Mouse (Mus musculus) spleen, embryonic (tissue): ENCODE measurements around the gene Samd4.

ENCODE experiments used
- CTCF ChIA-PET: fragments of 350-600 bp; sonication (Branson Sonifier 250); formaldehyde crosslinking; loops from one replicate; lab custom pipeline; 2022; lab: Charles Lee

Samd4 gene

DNA sequence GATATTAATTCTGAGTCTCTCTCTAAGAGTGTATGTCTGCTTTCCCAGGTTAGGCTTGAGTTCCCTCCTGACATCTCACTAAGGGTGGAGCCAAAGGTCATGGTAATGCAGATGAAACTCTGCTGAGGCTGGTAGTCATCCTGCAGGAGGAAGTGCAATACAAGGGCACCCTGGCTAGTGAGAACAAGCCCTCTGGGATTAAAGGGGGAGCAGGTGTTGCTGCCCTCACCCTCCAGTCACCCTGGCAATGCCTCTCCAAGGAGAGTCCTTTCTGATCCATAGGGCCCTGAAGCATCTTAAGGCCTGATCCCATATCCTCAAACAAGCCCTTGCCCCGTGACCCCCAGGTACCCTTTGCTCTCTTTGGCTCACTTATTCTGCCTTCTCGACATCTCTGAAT lies 72.5 kb downstream of the Samd4 start:
- CTCF ChIA-PET, result no interaction called here

DNA sequence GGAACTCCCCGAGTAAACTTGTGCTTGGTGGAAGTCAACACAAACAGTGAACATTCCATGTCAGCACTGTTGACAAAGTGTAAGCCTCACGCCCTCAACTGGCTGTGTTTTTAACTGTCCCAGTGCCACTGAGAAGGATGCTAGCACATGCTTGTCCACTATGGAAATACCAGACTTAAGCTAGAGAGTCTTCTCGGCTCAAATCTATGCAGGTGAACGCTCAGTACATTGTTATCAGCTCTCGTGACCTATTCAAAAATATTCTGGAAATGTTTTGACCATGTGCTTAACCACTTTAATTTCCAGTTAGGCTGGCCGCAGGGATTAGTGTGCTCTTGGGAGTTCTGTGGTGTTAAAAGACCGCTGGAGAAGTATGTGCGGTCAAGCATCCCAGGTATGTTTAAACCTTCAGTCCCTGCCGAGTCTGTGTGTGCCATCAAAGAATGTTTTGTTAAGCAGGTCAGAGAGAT lies 73.0 kb downstream of the Samd4 start:
- CTCF ChIA-PET, result no interaction called here

DNA sequence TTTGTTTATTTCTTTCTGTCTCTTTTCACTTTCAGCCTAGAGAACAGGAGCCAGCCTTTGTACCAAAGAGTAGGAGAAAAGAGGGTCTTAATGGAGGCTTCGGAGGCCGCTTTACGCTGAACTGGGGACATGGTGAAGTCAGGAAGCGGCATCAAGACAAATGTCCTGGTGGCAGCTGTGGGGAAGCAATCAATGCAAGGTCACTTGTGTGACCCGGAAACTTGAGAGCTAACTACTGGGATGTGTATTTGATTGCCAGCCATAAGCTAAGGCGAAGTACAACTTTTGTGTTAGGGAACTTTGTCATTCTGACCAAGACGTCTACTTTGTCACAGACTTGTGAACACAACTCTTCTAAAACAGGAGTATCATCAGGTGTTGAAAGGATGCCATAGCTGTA lies 73.5 kb downstream of the Samd4 start:
- CTCF ChIA-PET, result no interaction called here

DNA sequence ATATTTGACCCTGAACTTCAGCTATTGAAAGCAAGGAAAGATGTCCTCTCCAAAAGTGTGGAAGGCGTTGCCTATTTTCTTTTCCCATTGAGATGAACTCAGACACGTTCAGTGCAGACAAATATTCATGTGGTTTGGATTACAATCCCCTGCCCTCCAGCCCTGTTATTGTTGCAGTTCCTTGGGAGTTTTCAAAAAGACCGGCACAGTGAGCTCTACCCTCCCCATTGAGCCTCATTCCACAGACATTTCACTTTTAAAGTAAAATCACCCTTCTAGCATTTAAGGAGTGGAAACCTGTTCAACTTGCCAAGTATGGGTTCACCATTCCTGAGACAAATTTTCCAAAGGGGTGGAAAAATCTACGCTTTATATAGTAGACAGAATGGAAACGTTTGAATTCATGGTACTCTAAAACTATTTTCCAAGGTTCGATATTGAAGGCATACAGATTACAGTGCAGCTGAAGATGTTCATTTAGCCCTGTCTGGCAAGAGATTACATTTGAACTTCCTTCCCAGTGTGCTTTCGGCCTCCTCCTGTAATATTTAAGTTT lies 76.6 kb downstream of the Samd4 start:
- CTCF ChIA-PET, result no interaction called here

DNA sequence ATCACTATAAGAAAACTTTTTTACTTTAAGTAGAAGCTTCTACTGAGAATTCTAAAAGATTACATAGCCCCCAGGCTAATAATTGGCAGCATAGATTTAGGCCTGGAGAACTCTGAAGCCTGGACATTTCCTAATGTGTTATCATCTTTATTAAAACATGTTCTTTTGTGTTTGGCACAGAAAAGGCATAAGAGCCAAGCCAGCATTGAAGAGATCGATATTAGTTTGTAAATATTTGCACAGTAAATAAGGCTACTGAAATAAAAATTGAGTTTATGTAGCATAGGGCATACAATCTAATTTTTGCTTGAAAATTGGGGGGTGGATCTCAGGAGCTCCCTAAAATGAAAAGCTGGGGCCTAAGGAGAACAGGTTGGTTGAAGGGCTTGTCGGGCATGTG lies 77.2 kb downstream of the Samd4 start:
- CTCF ChIA-PET, result no interaction called here

DNA sequence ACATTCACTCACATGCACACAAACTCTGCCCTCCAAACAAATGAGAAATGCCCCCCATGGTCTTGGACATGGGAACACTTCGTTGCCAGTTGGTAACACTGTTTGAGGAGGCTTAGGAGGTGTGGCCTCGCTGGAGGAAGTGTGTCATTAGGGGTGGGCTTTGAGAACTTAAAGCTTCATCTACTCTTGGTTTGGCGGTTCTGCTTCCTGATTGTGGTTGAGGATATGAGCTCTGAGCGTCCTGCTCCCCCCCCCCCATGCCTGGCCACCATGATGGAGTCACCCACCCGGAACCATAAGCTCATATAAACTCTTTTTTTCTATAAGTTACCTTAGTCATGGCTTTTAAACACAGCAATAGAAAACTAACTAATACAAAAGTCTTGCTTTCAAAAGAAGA lies 80.2 kb downstream of the Samd4 start:
- CTCF ChIA-PET, result no interaction called here

DNA sequence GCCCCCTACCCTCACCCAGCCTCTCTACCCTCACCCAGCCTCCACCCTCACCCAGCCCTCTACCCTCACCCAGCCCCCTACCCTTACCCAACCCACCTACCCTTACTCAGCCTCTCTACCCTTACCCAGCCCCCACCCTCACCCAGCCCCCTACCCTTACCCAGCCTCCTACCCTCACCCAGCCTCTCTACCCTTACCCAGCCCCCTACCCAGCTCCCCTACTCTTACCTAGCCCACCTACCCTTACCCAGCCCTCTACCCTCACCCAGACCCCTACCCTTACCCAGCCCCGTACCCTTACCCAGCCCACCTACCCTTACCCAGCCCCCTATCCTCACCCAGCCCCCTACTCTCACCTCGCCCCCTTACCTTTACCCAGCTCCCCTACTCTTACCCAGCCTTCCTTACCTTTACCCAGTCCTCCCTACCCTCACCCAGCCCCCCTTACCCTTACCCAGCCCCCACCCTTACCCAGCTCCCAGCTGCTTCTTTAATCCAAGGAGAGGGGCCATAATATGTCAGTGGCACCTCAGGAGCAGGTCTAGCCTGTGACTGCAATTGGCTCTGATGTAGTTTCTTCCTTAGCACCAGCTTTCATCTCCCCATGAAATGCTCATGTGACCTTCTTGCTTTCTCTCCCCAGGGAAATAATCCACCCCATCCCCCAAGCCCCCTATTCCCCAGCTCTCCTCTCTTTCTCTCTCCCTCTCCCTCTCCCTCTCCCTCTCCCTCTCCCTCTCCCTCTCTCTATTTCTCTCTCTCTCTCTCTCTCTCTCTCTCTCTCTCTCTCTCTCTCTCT lies 81.6 kb downstream of the Samd4 start:
- CTCF ChIA-PET, result interaction anchor here (0.6 kb wide), 1 partner anchor 588 kb away, joined by 6 read pairs; no protein-coding TSS in a partner anchor

DNA sequence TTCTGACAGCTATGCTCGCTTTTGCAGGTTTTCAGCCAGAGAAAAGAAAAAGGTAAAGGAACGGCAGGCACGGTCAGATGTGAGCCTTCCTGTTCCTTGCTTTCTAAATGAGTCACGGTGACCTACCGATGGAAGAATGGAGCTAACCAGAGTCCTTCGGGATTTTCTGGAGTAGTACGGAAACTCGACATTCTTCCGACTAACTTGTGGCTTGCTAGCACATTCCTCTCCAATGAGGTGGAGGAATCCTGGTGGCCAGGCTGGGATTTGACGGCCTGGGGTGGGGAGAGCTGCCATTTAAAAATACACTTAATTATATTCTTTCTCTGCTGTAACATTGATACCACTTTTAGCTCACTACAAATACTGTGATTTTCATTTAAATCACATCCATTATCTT lies 83.6 kb downstream of the Samd4 start:
- CTCF ChIA-PET, result interaction anchor here (0.6 kb wide), 1 partner anchor 12 kb away, joined by 11 read pairs; no protein-coding TSS in a partner anchor

DNA sequence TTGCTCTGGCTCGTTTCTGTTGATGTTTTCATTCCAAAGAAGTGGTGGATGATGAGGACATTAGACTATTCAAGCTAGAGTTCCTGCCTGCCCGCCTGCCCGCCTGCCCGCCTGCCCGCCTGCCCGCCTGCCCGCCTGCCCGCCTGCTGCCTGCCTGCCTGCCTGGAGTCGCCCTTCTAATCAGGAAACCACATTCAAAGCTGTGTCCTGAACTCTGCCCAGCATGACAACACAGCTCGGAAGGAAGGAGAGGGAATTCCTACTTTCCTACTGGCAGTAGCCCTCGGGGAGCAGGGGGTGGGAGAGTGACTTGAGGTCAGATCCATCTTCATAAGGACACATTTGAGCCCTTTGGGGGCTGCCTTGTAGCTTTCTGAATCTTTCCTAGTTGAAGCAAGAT lies 85.4 kb downstream of the Samd4 start:
- CTCF ChIA-PET, result no interaction called here

DNA sequence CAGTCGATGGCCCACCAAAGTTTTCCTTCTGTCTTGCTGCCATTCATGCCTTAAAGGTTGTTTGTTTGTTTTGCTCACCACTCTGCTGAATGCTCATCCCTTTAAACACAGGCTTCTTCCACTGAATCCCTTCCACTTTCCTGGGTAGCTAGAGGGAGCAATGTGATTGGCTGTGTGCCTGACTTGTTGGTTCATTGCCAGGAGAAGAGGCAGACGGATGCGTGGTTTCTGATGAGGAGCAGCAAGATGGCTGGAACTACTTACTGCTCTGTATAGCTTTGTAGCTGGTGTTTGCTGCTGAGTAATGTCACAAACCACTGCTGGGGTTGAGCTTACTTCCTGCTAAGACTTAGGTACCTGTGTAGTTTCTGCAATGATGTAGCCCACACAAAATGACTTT lies 88.0 kb downstream of the Samd4 start:
- CTCF ChIA-PET, result no interaction called here

DNA sequence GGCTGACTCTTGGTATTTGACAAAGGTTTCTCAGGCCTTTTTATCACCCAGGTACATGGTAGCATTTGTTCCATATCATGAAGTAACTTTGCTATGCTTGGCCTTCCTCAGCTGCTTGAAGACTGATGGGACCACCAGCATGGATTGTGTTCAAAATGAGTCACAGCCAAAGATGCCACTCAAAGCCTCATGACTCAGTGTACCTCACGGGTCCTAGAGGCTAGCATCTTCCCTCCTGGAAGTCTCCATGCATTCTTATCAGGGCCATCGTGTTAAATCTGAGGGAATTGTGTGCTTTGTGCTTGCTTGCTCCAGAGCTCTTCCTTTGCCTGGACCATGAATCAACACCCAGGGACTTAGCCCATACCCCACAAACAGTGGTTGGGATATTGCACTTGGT lies 89.1 kb downstream of the Samd4 start:
- CTCF ChIA-PET, result no interaction called here

DNA sequence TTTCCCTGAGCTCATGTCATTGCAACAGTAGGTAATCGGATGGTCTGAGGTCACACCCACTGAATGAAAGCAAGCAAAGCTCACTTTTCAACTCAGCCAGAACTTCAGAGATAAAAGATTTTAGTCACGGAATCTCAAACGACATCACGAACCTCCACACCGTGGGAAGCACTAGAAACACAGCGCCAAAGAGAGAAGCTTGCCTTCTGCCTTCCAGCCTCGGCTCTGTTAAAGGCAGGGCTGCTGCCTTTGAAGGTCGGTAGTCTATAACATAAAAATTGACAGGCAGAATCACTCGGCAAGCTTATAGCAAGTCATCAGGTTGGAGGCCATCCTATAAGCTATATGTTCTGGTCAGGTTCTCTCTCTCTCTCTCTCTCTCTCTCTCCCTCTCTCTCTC lies 92.2 kb downstream of the Samd4 start:
- CTCF ChIA-PET, result no interaction called here

DNA sequence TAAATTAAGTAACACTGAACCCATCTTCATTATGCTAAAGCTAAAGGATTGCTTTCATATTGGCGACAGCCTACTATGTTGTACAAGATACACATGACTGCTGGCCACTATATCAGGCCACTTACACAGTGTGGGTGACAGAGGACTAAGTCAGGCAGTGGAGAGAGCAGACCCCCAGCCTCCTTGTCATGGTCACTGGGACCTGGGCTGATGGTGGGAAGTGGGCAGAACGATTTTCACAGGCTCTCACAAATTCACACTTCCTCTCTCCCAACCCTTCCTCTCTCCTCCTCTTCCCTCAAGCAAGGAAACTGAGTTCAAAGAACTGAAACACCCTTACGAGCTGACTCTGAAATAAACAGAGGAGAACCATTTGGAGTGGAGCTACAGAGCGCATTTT lies 93.3 kb downstream of the Samd4 start:
- CTCF ChIA-PET, result no interaction called here

DNA sequence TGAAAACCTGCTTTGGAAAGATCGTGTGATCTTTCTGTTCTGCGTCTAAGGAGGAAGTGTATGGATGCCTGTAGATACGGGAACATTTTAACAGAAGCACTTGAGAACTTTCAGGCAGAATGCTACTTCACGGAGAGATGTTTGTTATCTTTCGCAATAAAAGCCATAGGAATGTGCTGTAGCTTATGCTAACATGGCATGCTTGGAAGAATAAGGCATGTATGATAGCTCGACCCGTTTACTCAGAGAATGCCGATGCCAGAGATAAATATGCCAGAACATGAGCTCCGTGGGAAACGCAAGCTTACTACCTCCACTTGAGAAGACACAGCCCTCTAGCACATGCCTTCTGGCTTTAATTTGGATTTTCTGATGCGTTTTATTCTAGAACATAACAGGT lies 94.1 kb downstream of the Samd4 start:
- CTCF ChIA-PET, result no interaction called here

DNA sequence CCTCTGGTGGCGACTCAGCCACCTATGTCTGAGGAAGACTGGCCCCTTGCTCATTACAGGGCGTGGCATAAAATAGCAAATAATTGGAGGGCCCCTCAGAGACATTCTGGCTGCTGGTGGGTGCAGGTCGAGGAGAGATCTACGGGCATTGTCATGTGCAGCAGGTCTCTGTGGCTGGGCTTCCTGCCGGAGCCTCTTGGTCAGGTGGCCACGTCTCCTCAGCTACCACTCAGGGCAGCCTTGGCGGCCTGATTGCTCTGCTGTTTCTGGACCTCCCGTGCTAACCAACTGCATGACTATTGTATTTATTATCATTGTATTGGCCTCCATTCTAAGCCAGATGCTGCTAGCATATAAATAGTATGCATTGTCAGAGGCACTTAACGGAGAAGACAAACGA lies 95.0 kb downstream of the Samd4 start:
- CTCF ChIA-PET, result no interaction called here

DNA sequence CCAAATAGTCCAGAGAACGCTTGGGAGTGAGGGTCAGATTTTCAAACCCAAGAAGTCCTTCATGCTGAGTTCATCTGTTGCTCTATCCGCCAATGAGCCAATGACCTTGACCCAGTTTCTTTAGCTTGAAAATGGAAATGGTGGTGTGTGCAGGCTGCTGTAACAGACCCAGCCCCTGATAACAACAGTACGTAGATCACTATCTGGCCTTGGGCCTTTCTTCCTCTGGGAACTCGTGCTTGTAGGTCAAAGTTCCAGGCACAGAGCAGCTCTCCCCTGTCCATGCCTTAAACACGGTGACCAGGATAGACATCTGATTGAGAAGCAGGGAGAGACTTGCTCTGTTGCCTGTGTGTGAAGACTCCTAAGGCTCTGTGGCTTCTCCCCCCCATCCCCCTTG lies 96.5 kb downstream of the Samd4 start:
- CTCF ChIA-PET, result no interaction called here

DNA sequence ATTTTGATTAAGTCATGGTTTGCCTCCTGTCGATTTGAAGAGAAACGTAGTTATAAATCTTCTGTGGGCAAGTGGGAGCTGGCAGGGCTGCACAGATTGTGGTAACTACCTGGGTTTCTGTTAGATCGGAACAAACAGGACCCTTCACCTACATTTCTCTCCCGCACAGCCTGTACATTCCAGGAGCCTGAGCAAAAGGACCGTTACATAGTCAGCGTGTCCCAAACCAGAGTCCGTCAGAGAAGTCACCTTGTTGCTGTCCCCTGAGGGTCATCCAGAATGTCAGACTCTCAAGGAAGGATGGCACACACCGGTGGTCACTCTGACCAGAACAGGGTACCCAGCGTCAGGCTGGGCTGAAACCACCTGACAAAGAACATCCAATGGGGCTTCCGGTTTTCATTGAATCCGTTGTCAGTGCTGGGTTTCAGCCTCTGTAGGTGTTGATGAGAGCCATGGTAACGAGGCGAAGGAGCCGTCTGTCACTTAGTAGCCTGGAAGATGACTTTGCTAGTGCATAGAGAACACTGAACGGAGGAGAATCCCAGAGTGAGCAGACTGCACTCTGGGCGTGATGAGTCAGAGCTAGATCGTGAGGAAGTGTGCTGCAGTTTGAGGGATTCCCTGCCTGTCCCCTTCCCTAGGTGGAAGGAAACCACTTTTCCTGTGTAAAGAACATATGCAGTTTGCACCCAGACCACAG lies 98.2 kb downstream of the Samd4 start:
- CTCF ChIA-PET, result no interaction called here

DNA sequence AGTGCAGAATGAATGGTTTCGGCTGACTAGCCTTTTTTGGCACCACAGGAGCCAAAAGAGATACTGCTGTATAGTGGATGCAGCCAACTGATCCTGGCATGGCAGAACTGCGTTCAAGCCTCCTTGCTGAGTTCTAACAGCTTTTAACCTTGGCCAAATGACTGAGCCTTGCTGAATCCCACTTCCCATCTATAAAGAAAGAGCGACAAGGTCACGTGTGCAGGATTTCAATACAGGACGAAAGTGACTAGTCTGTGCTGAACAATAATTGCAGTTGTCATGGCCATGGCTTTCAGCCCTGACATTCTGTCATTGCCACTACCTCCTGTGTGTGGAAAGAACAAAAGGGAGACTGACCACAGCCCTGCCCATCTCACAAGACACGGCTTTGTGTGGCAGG lies 99.5 kb downstream of the Samd4 start:
- CTCF ChIA-PET, result no interaction called here

DNA sequence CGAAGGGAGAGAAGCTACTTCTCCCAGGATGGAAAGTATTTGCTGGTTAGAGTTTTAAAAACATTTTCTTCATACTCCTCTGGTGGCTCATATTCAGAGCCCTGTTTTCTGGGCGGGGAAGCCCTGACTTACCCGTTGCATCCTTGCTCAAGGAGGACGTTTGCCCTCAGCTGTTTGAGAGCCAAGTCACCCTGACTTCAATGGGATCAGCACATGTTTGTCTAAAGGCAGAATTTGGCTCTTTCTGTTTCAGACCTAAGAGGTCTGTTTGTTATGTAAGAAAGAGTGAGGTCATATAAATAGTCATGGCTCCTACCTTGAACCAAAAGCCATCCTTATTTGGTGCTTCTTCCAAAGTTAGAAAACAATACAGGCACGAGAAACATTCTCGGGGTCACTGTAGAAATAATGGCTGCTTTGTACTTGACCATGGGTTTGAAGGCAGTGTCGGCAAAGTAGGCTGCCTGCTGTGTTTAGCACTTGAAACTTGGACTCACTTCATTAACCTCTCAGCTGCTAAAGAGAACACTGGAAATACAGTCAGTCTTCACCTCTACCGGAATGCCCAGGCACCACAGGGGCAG lies 102.0 kb downstream of the Samd4 start:
- CTCF ChIA-PET, result no interaction called here

DNA sequence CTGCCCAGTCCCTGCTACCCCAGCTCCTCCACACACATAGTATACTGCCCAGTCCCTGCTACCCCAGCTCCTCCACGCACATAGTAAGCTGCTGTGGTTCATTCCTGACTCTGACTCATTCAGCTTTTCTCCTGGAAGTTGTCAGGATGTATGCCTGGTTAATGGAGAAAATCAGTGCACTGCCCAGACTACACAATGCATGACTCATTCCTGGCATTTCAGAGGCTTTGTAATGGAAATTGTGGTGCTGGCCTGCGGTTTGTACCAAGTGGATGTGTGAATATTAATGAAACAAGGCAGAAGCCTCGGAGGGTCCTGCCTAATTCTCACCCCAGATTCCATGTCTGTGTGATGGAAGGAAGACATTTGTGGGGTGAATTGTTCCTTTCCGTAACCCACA lies 107.0 kb downstream of the Samd4 start:
- CTCF ChIA-PET, result no interaction called here

DNA sequence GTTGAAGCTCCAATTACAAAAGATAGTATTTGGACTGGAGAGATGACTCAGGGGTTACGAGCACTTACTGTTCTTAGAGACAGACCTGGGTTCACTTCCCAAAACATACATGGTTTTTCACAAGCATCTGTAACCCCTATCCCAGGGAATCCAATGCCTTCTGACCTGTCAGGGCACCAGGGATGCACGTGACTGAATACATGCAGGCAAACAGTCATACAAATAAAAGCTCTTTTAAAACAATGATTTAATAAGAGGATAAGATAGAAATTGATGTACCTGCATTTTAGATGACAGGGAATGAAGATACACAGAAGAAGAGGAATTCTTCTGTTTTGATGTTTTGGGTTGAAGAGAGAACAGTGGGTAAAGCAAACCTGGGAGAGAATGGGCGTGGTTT lies 107.8 kb downstream of the Samd4 start:
- CTCF ChIA-PET, result no interaction called here

DNA sequence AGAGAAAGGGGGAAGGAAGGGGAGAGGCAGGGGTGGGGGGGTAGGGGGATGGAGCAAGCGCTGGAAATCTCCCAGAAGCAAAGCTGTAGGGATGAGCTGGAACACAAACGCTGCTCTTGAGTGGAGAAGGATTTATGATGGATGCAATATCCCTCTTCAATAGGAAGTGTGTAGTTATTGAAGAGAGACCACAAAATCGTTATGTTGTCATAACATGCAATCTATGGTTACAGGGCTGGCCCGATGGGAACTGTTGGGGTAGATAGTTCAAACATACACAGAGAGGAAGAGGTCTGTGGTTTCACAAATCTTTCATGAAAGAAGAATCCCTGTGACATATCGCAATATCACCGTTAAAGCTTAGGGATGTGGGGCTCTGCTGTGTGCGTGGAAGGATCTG lies 112.0 kb downstream of the Samd4 start:
- CTCF ChIA-PET, result interaction anchor here (0.6 kb wide), 1 partner anchor 321 kb away, joined by 5 read pairs; no protein-coding TSS in a partner anchor
